Mouse (Mus musculus) brown adipose tissue, adult 24 weeks (tissue): ENCODE results near the gene Col26a1. TPM values are rescaled to one million over a fixed set of nuclear protein-coding genes. Genes with fewer than 3 reads are reported as not detected.

Experiments used
- H3K27ac ChIP-seq: fragments of 200-500 bp; replicated peaks from 2 replicates; pipeline ENCODE4 v1.5.1; 2012; ENCODE audit warnings: low read depth, mild to moderate bottlenecking, low read length
- H3K4me1 ChIP-seq: fragments of 200-500 bp; 2 replicates; pipeline ENCODE4 v1.6.1; 2012; ENCODE audit warnings: low read length, mixed read lengths; ENCODE audit not compliant: control insufficient read depth, insufficient read depth, insufficient read length
- H3K4me3 ChIP-seq: fragments of 200-500 bp; 2 replicates; pipeline ENCODE4 v1.5.1; 2012; ENCODE audit warnings: low read depth, mild to moderate bottlenecking, low read length, moderate library complexity; ENCODE audit not compliant: insufficient read depth
- polyA plus RNA-seq: library from polyadenylated mRNA; stranded (reverse); fragments of >200 nt; gene quantifications from 2 replicates; pipeline ENCODE4 v1.2.4, GENCODE M21; 2012; ENCODE audit not compliant: missing spikeins, insufficient read depth, insufficient read length

Col26a1 gene
- polyA plus RNA-seq, 1 experiment: not detected

GRCm38 (mm10) chr5:136802732-136803131, 80.3 kb downstream of the Col26a1 start:
- no peak overlapping the region for H3K4me3 ChIP-seq
- no peak overlapping the region for H3K27ac ChIP-seq
- H3K4me1 ChIP-seq: no peaks in the 10 kb centered on the region

GRCm38 (mm10) chr5:136796917-136797316, 86.1 kb downstream of the Col26a1 start:
- no peak overlapping the region for H3K4me3 ChIP-seq

GRCm38 (mm10) chr5:136793807-136794206, 89.2 kb downstream of the Col26a1 start:
- Histone ChIP-seq H3K4me3 (no peak overlapping the region), H3K4me1 (no peaks in the 10 kb centered on the region), H3K27ac (no peak overlapping the region)

More at GRCm38 (mm10) chr5:136796917-136797316, 86.1 kb downstream of the Col26a1 start:
- no peak overlapping the region for H3K27ac ChIP-seq
- H3K4me1 ChIP-seq: no peaks in the 10 kb centered on the region

- Histone ChIP-seq H3K4me1 (no peaks in the 10 kb centered on the region), H3K4me3 (no peak overlapping the region), H3K27ac (no peak overlapping the region)
Observed at GRCm38 (mm10) chr5:136792541-136792940, 90.5 kb downstream of the Col26a1 start.

GRCm38 (mm10) chr5:136791204-136791603, 91.8 kb downstream of the Col26a1 start:
- Histone ChIP-seq H3K4me1 (no peaks in the 10 kb centered on the region), H3K27ac (no peak overlapping the region), H3K4me3 (no peak overlapping the region)

- no peak overlapping the region for H3K4me3 ChIP-seq
- H3K27ac ChIP-seq: no peak overlapping the region
- H3K4me1 ChIP-seq: no peaks in the 10 kb centered on the region
Observed at GRCm38 (mm10) chr5:136790570-136791196, 92.3 kb downstream of the Col26a1 start.

- no peaks in the 10 kb centered on the region for H3K4me1 ChIP-seq
- H3K4me3 ChIP-seq: no peak overlapping the region
- H3K27ac ChIP-seq: no peak overlapping the region
Observed at GRCm38 (mm10) chr5:136784531-136784930, 98.5 kb downstream of the Col26a1 start.

DNA sequence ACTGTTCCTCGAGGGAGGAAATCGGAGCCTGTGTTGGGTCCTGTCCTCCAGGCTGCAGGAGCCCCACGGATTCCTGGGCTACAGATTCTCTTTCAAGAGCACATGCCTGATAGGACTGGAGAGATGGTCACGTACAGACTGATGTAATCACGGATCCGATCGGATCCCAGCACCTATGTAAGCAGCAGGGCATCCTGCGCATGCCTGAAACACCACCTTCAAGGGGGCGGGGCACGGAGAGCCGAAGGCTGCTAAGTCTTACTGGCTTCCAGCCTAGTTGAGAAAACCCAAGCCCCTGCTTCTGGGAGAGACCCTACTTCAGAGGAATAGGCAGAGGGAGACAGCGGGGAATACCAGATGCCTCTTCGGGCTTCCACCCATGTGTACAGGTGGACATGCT, 100.4 kb downstream of the Col26a1 start:
- H3K27ac ChIP-seq: no peak overlapping the region
- no peaks in the 10 kb centered on the region for H3K4me1 ChIP-seq
- H3K4me3 ChIP-seq: no peak overlapping the region

DNA sequence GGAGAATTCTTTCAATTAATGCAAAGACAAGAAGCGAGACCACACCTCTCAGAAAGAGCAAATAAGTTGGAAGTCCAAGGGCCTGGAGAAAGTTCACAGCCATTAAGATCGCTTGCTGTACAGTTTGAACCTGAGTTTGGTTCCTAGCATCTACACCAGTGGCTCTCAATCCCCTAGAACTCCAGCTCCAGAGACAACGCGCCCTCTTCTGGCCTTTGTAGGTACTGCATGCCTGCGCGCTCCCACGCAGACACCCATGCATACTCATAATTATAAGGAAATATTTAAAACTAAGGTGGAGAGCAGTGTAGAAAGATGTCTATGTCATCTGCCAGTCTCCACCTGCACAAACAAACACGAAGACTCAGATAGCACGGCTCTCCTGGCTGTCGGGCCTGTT, 102.5 kb downstream of the Col26a1 start:
- Histone ChIP-seq H3K4me3 (no peak overlapping the region), H3K27ac (no peak overlapping the region), H3K4me1 (no peaks in the 10 kb centered on the region)

DNA sequence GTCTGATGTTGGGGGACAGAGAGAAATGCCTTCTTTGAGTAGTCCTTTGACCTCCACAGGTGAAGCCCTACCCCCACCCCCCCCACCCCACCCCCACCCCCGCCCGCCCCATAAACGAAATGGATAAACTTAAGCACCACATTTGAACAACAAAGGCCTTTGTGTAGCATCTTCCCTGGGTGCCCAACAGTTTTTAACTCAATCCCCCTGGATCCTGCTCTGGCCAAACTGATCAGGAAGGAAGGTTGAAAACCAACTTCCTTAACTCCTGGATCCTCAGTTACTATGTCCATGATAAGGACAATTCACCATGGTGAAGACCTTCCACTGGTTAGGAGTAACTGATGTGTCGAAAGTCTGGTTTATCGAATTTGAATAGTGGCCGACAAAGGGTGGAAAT, 103.1 kb downstream of the Col26a1 start:
- Histone ChIP-seq H3K27ac (no peak overlapping the region), H3K4me3 (no peak overlapping the region), H3K4me1 (no peaks in the 10 kb centered on the region)

- Histone ChIP-seq H3K4me3 (no peak overlapping the region), H3K4me1 (no peaks in the 10 kb centered on the region)
Observed at GRCm38 (mm10) chr5:136775548-136775947, 107.5 kb downstream of the Col26a1 start.

GRCm38 (mm10) chr5:136773044-136774039, 109.7 kb downstream of the Col26a1 start:
- Histone ChIP-seq H3K4me3 (no peak overlapping the region), H3K27ac (no peak overlapping the region), H3K4me1 (no peaks in the 10 kb centered on the region)

More at GRCm38 (mm10) chr5:136775548-136775947, 107.5 kb downstream of the Col26a1 start:
- H3K27ac ChIP-seq: no peak overlapping the region

GRCm38 (mm10) chr5:136771132-136771531, 111.9 kb downstream of the Col26a1 start:
- Histone ChIP-seq H3K4me3 (no peak overlapping the region), H3K4me1 (no peaks in the 10 kb centered on the region), H3K27ac (no peak overlapping the region)

- H3K27ac ChIP-seq: no peak overlapping the region
- no peaks in the 10 kb centered on the region for H3K4me1 ChIP-seq
- no peak overlapping the region for H3K4me3 ChIP-seq
Observed at GRCm38 (mm10) chr5:136767304-136767703, 115.7 kb downstream of the Col26a1 start.

DNA sequence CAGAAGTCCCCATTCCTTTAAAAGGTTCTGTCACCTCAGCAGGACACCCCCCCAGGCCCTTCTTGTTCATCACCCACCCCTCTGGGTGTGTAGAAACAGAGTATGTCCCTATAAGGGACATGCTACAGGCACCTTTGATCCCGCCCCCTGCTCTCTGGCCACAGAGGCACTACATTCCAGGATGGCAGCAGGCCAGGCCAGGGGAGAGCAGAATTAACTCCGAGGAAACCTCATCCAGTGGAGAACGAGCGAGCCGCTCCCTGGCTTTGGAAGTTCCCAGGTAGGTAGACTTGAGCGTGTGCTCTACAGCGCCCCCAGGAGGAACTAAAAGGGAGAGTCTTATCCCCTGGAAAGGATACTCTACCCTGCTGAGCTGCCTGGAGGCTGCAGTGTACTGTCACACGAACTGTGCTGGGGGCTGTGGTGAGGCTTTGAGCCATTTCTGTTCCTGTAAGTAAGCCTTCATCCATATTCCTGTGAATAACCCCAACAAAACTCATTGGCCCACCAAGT, 118.8 kb downstream of the Col26a1 start:
- Histone ChIP-seq H3K4me1 (no peaks in the 10 kb centered on the region), H3K4me3 (no peak overlapping the region)

More for the DNA sequence above, 118.8 kb downstream of the Col26a1 start:
- H3K27ac ChIP-seq: no peak overlapping the region
